Mouse (Mus musculus) limb, embryonic 11.5 days (tissue): ENCODE measurements around the gene Nfatc4. TPM values are rescaled to one million over a fixed set of nuclear protein-coding genes. Genes with fewer than 3 reads are reported as not detected.
A peak's percentile ranks its signal among the peaks of the same experiment; 100 is the strongest.

Experiments used
- ATAC-seq: fragments of 200-750 bp; cut with Nextera tagmentation; 2 replicates; pipeline ENCODE4 v1.8.0; 2017; ENCODE audit warnings: low read depth; ENCODE audit not compliant: insufficient number of reproducible peaks, low FRiP score, low TSS enrichment
- DNase-seq: peaks from one replicate; pipeline ENCODE4 v3.0.0-alpha.2; 2015; ENCODE audit warnings: low spot score
- H3K27ac ChIP-seq: fragments of 300-500 bp; sonication (generic); replicated peaks from 2 replicates; pipeline ENCODE4 v1.5.1; 2014; ENCODE audit warnings: low read depth, mild to moderate bottlenecking, low read length
- H3K27me3 ChIP-seq: fragments of 300-500 bp; sonication (generic); 2 replicates; pipeline ENCODE4 v1.6.1; 2014; ENCODE audit warnings: mild to moderate bottlenecking, low read length, mixed read lengths; ENCODE audit not compliant: control insufficient read depth, insufficient read depth
- H3K36me3 ChIP-seq: fragments of 300-500 bp; sonication (generic); 2 replicates; pipeline ENCODE4 v1.6.1; 2014; ENCODE audit warnings: mild to moderate bottlenecking, low read length, moderate library complexity, mixed read lengths; ENCODE audit not compliant: control insufficient read depth, insufficient read depth
- H3K4me1 ChIP-seq: fragments of 300-500 bp; sonication (generic); 2 replicates; pipeline ENCODE4 v1.6.1; 2014; ENCODE audit warnings: low read length, mixed read lengths; ENCODE audit not compliant: control insufficient read depth, insufficient read depth
- H3K4me2 ChIP-seq: fragments of 300-500 bp; sonication (generic); 2 replicates; pipeline ENCODE4 v1.6.1; 2014; ENCODE audit warnings: low read depth, mild to moderate bottlenecking, moderate library complexity; ENCODE audit not compliant: severe bottlenecking
- H3K4me3 ChIP-seq: fragments of 300-500 bp; sonication (generic); 2 replicates; pipeline ENCODE4 v1.5.1; 2014; ENCODE audit warnings: low read depth, low read length
- H3K9ac ChIP-seq: fragments of 300-500 bp; sonication (generic); 2 replicates; pipeline ENCODE4 v1.6.1; 2014; ENCODE audit warnings: mild to moderate bottlenecking, low read length
- H3K9me3 ChIP-seq: fragments of 300-500 bp; sonication (generic); 2 replicates; pipeline ENCODE4 v1.6.1; 2016; ENCODE audit warnings: low read length; ENCODE audit not compliant: control insufficient read depth
- WGBS: fragments of 180-500 bp; shearing (Covaris S2); extraction: QIAGEN DNeasy Blood & Tissue Kit; methylation state at CpG from one replicate; pipeline ENCODE4 v1.1.7; 2014; 5-methylcytosine and 5-hydroxymethylcytosine counted together
- polyA plus RNA-seq: library from polyadenylated mRNA; unstranded; fragments of >200 nt; fragmentation: Nextera tagmentation; extraction: Ambion mirVana; gene quantifications from 2 replicates; pipeline ENCODE4 v1.2.1, GENCODE M21; 2014

Nfatc4 gene
- 105 and 106 TPM in 2 replicates for polyA plus RNA-seq

GRCm38 (mm10) chr14:55822991-55823762 is at the start of gene Nfatc4:
Nfatc4 (plus strand) TSS chr14:55823144.
- peaks cover 21% of the 10 kb centered on the region for H3K4me1 ChIP-seq
- H3K27me3 ChIP-seq = no peaks in the 10 kb centered on the region
- H3K9ac ChIP-seq = peak within 1 kb of the TSS; percentile 72
- peak within 1 kb of the TSS; percentile 96 for H3K4me3 ChIP-seq
- no peaks in the 10 kb centered on the region for H3K9me3 ChIP-seq
- peak; percentile 90 for ATAC-seq
- peak; percentile 99 for DNase-seq
- H3K4me2 ChIP-seq = peak within 1 kb of the TSS; percentile 95
- under 1% methylated on average over 40 of the region's 46 CpGs for WGBS
- peak within 1 kb of the TSS; percentile 100 for H3K27ac ChIP-seq
- H3K36me3 ChIP-seq = no peaks in the 10 kb centered on the region

GRCm38 (mm10) chr14:55776711-55777110 is 46.2 kb upstream of the Nfatc4 start:
- no peaks in the 10 kb centered on the region for H3K9me3 ChIP-seq
- no peak overlapping the region for H3K9ac ChIP-seq
- no peak for ATAC-seq
- peaks cover 4% of the 10 kb centered on the region for H3K4me1 ChIP-seq
- no peak overlapping the region for H3K4me3 ChIP-seq
- DNase-seq = no peak
- 80% methylated on average over 7 of the region's 7 CpGs for WGBS
- no peaks in the 10 kb centered on the region for H3K36me3 ChIP-seq
- no peaks in the 10 kb centered on the region for H3K27me3 ChIP-seq
- H3K4me2 ChIP-seq = no peak overlapping the region
- H3K27ac ChIP-seq = no peak overlapping the region

- Histone ChIP-seq H3K9ac (no peak overlapping the region), H3K4me3 (no peak overlapping the region), H3K27ac (no peak overlapping the region), H3K4me2 (no peak overlapping the region), H3K27me3 (no peaks in the 10 kb centered on the region), H3K4me1 (peaks cover 9% of the 10 kb centered on the region), H3K36me3 (no peaks in the 10 kb centered on the region), H3K9me3 (no peaks in the 10 kb centered on the region)
- WGBS = 48% methylated on average over 3 of the region's 3 CpGs
- ATAC-seq (no peak), DNase-seq (no peak)
Observed at GRCm38 (mm10) chr14:55777176-55777575, 45.8 kb upstream of the Nfatc4 start.

GRCm38 (mm10) chr14:55777806-55778205 is 45.1 kb upstream of the Nfatc4 start:
- DNase-seq = no peak
- Histone ChIP-seq H3K27me3 (no peaks in the 10 kb centered on the region), H3K9ac (no peak overlapping the region), H3K9me3 (no peaks in the 10 kb centered on the region), H3K4me1 (peaks cover 15% of the 10 kb centered on the region), H3K4me2 (no peak overlapping the region), H3K27ac (no peak overlapping the region), H3K4me3 (no peak overlapping the region), H3K36me3 (no peaks in the 10 kb centered on the region)
- 90% methylated on average over 11 of the region's 11 CpGs for WGBS
- no peak for ATAC-seq

GRCm38 (mm10) chr14:55778686-55779085 is 44.3 kb upstream of the Nfatc4 start:
- H3K9ac ChIP-seq = no peak overlapping the region
- H3K4me1 ChIP-seq = peaks cover 15% of the 10 kb centered on the region
- no peak overlapping the region for H3K4me2 ChIP-seq
- no peak for DNase-seq
- no peak overlapping the region for H3K27ac ChIP-seq
- H3K9me3 ChIP-seq = no peaks in the 10 kb centered on the region
- H3K36me3 ChIP-seq = no peaks in the 10 kb centered on the region
- no peak overlapping the region for H3K4me3 ChIP-seq
- no peak for ATAC-seq
- 88% methylated on average over 15 of the region's 15 CpGs for WGBS
- no peaks in the 10 kb centered on the region for H3K27me3 ChIP-seq

- Histone ChIP-seq H3K4me2 (no peak overlapping the region), H3K27ac (no peak overlapping the region), H3K9ac (no peak overlapping the region), H3K27me3 (peaks cover under 1% of the 10 kb centered on the region; the same call in 1 of the 2 replicates), H3K9me3 (no peaks in the 10 kb centered on the region), H3K36me3 (no peaks in the 10 kb centered on the region), H3K4me1 (peaks cover 15% of the 10 kb centered on the region), H3K4me3 (no peak overlapping the region)
- 59% methylated on average over 16 of the region's 16 CpGs for WGBS
- DNase-seq = no peak
- ATAC-seq = no peak
Observed at GRCm38 (mm10) chr14:55779656-55780055, 43.3 kb upstream of the Nfatc4 start.

- Histone ChIP-seq H3K9ac (peak overlapping the region; percentile 1; the same call in 1 of the 2 replicates), H3K27ac (no peak overlapping the region), H3K27me3 (peaks cover 5% of the 10 kb centered on the region; the same call in 1 of the 2 replicates), H3K4me2 (0 out of 2 replicates have a peak overlapping the region, but pooled peaks have one; percentile 35), H3K4me3 (no peak overlapping the region; the same call in 1 of the 2 replicates), H3K36me3 (no peaks in the 10 kb centered on the region), H3K9me3 (no peaks in the 10 kb centered on the region), H3K4me1 (peaks cover 15% of the 10 kb centered on the region)
- ATAC-seq (no peak; the same call in 1 of the 2 replicates), DNase-seq (no peak)
- WGBS = 78% methylated on average over 11 of the region's 11 CpGs
Observed at GRCm38 (mm10) chr14:55780736-55781135, 42.2 kb upstream of the Nfatc4 start.

GRCm38 (mm10) chr14:55781310-55781709 is 41.6 kb upstream of the Nfatc4 start:
- Histone ChIP-seq H3K4me3 (peak overlapping the region; percentile 15), H3K4me2 (peak overlapping the region; percentile 35), H3K27me3 (peaks cover 9% of the 10 kb centered on the region; the same call in 1 of the 2 replicates), H3K9ac (no peak overlapping the region), H3K4me1 (peaks cover 15% of the 10 kb centered on the region), H3K36me3 (no peaks in the 10 kb centered on the region), H3K9me3 (no peaks in the 10 kb centered on the region), H3K27ac (no peak overlapping the region)
- 14% methylated on average over 14 of the region's 14 CpGs for WGBS
- ATAC-seq = peak; percentile 63; the same call in 1 of the 2 replicates
- DNase-seq = peak; percentile 80
